Mouse (Mus musculus) hindbrain, embryonic 11.5 days (tissue): Measurements from ENCODE around the gene Treml4. TPM values are rescaled to one million over a fixed set of nuclear protein-coding genes. Genes with fewer than 3 reads are reported as not detected.

Experiments
- ATAC-seq: fragments of 200-750 bp; cut with Nextera tagmentation; 2 replicates; pipeline ENCODE4 v1.8.0; 2017; ENCODE audit warnings: mild to moderate bottlenecking, moderate TSS enrichment, moderate library complexity; ENCODE audit not compliant: low FRiP score
- DNase-seq: peaks from one replicate; pipeline ENCODE4 v3.0.0-alpha.2; 2015; ENCODE audit warnings: low spot score
- H3K27ac ChIP-seq: fragments of 300-500 bp; sonication (generic); 2 replicates; pipeline ENCODE4 v1.5.1; 2014; ENCODE audit warnings: mild to moderate bottlenecking, low read depth, low read length
- H3K27me3 ChIP-seq: fragments of 300-500 bp; sonication (generic); 2 replicates; pipeline ENCODE4 v1.6.1; 2014; ENCODE audit warnings: mild to moderate bottlenecking, low read length, moderate library complexity, mixed read lengths; ENCODE audit not compliant: control insufficient read depth, insufficient read depth
- H3K36me3 ChIP-seq: fragments of 300-500 bp; sonication (generic); 2 replicates; pipeline ENCODE4 v1.6.1; 2014; ENCODE audit warnings: mild to moderate bottlenecking, low read length, moderate library complexity, mixed read lengths; ENCODE audit not compliant: control insufficient read depth, insufficient read depth
- H3K4me1 ChIP-seq: fragments of 300-500 bp; sonication (generic); replicated peaks from 2 replicates; pipeline ENCODE4 v1.6.1; 2014; ENCODE audit warnings: low read length, mixed read lengths; ENCODE audit not compliant: control insufficient read depth, insufficient read depth
- H3K4me2 ChIP-seq: fragments of 300-500 bp; sonication (generic); replicated peaks from 2 replicates; pipeline ENCODE4 v1.6.1; 2014; ENCODE audit warnings: mild to moderate bottlenecking, low read depth, low read length
- H3K4me3 ChIP-seq: fragments of 300-500 bp; sonication (generic); 2 replicates; pipeline ENCODE4 v1.5.1; 2014; ENCODE audit warnings: low read depth, low read length
- H3K9ac ChIP-seq: fragments of 300-500 bp; sonication (generic); 2 replicates; pipeline ENCODE4 v1.6.1; 2014; ENCODE audit warnings: low read depth, low read length
- H3K9me3 ChIP-seq: fragments of 300-500 bp; sonication (generic); 2 replicates; pipeline ENCODE4 v1.6.1; 2016; ENCODE audit warnings: low read length; ENCODE audit not compliant: control insufficient read depth
- WGBS: fragments of 180-500 bp; shearing (Covaris S2); extraction: QIAGEN DNeasy Blood & Tissue Kit; methylation state at CpG from one replicate; pipeline ENCODE4 v1.1.7; 2014; 5-methylcytosine and 5-hydroxymethylcytosine counted together
- polyA plus RNA-seq: library from polyadenylated mRNA; unstranded; fragments of >200 nt; fragmentation: Nextera tagmentation; extraction: Ambion mirVana; gene quantifications from 2 replicates; pipeline ENCODE4 v1.2.1, GENCODE M21; 2014

Treml4 gene
- polyA plus RNA-seq, 1 experiment from 2014 or later, result 0.34 TPM

- H3K36me3 ChIP-seq, result no peaks in the 10 kb centered on the region
- H3K4me1 ChIP-seq, result no peaks in the 10 kb centered on the region
- WGBS, result 84% methylated on average over 11 of the region's 11 CpGs
- H3K4me2 ChIP-seq, result no peak within 1 kb of the TSS
- H3K27me3 ChIP-seq, result no peaks in the 10 kb centered on the region; the same call in 1 of the 2 replicates
- H3K4me3 ChIP-seq, result no peak within 1 kb of the TSS
- no peak within 1 kb of the TSS for H3K27ac ChIP-seq
- H3K9me3 ChIP-seq, result no peaks in the 10 kb centered on the region
- no peak for DNase-seq
- H3K9ac ChIP-seq, result no peak within 1 kb of the TSS
- no peak for ATAC-seq
These were observed 16.7 kb upstream of the Treml4 start, which contains the start of gene Trem3 for GRCm38 (mm10) chr17:48247221-48247928. Gene Trem3, plus strand, starts transcription at chr17:48247777.

GRCm38 (mm10) chr17:48249039-48249438, 15.1 kb upstream of the Treml4 start:
- DNase-seq, result no peak
- no peak for ATAC-seq
- H3K4me1 ChIP-seq, result no peaks in the 10 kb centered on the region
- H3K9me3 ChIP-seq, result no peaks in the 10 kb centered on the region
- H3K9ac ChIP-seq, result no peak overlapping the region
- no peak overlapping the region for H3K27ac ChIP-seq
- H3K36me3 ChIP-seq, result no peaks in the 10 kb centered on the region
- no peak overlapping the region for H3K4me2 ChIP-seq
- H3K27me3 ChIP-seq, result no peaks in the 10 kb centered on the region
- H3K4me3 ChIP-seq, result no peak overlapping the region

GRCm38 (mm10) chr17:48249501-48249900, 14.6 kb upstream of the Treml4 start:
- H3K27me3 ChIP-seq, result no peaks in the 10 kb centered on the region
- H3K9me3 ChIP-seq, result no peaks in the 10 kb centered on the region
- ATAC-seq, result no peak
- H3K4me1 ChIP-seq, result no peaks in the 10 kb centered on the region
- WGBS, result 82% methylated on average over 11 of the region's 11 CpGs
- no peaks in the 10 kb centered on the region for H3K36me3 ChIP-seq
- H3K9ac ChIP-seq, result no peak overlapping the region
- no peak overlapping the region for H3K27ac ChIP-seq
- H3K4me3 ChIP-seq, result no peak overlapping the region
- no peak overlapping the region for H3K4me2 ChIP-seq
- DNase-seq, result no peak

DNA sequence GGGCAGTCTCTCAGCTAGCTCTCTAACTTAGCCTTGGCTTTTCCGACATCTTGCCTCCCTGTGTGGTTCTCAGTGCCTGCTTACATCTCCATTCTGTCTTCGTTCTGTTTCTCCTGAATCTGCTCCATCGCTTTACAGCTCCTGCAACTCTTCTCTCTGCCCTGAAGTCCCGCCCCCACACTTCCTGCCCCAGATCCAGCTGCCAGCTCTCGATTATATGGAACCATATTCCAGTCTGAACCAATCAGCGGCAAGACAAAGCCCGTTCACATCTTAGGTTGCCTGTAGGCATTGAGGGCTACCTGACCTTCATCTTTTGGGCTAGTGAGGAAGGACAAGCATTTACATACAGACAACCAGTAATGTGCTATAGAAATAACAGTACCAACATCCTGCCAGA, 13.5 kb upstream of the Treml4 start:
- no peak for DNase-seq
- H3K4me3 ChIP-seq, result no peak overlapping the region
- 90% methylated on average over 7 of the region's 7 CpGs for WGBS
- ATAC-seq, result no peak
- no peaks in the 10 kb centered on the region for H3K27me3 ChIP-seq
- no peaks in the 10 kb centered on the region for H3K36me3 ChIP-seq
- H3K4me1 ChIP-seq, result no peaks in the 10 kb centered on the region
- H3K4me2 ChIP-seq, result no peak overlapping the region
- H3K9me3 ChIP-seq, result no peaks in the 10 kb centered on the region
- H3K9ac ChIP-seq, result no peak overlapping the region
- H3K27ac ChIP-seq, result no peak overlapping the region

GRCm38 (mm10) chr17:48256575-48256974, 7.5 kb upstream of the Treml4 start:
- no peak overlapping the region for H3K9ac ChIP-seq
- no peaks in the 10 kb centered on the region for H3K36me3 ChIP-seq
- no peak for ATAC-seq
- no peaks in the 10 kb centered on the region for H3K27me3 ChIP-seq
- H3K9me3 ChIP-seq, result no peaks in the 10 kb centered on the region
- H3K4me2 ChIP-seq, result no peak overlapping the region
- H3K4me3 ChIP-seq, result no peak overlapping the region
- DNase-seq, result no peak
- H3K4me1 ChIP-seq, result no peaks in the 10 kb centered on the region
- no peak overlapping the region for H3K27ac ChIP-seq

- no peaks in the 10 kb centered on the region for H3K36me3 ChIP-seq
- no peaks in the 10 kb centered on the region for H3K4me1 ChIP-seq
- H3K27me3 ChIP-seq, result no peaks in the 10 kb centered on the region
- no peak for DNase-seq
- H3K4me2 ChIP-seq, result no peak overlapping the region
- no peak overlapping the region for H3K27ac ChIP-seq
- no peak for ATAC-seq
- H3K9ac ChIP-seq, result no peak overlapping the region
- no peak overlapping the region for H3K4me3 ChIP-seq
- no peaks in the 10 kb centered on the region for H3K9me3 ChIP-seq
- WGBS, result 85% methylated on average over 2 of the region's 2 CpGs
These were observed 2.2 kb upstream of the Treml4 start for GRCm38 (mm10) chr17:48261868-48262267.

- DNase-seq (no peak), ATAC-seq (no peak)
- H3K4me2 ChIP-seq, result no peak overlapping the region
- WGBS, result 90% methylated on average over 7 of the region's 7 CpGs
- H3K36me3 ChIP-seq, result no peaks in the 10 kb centered on the region
- H3K27ac ChIP-seq, result no peak overlapping the region
- no peak overlapping the region for H3K4me3 ChIP-seq
- H3K9ac ChIP-seq, result no peak overlapping the region
- no peaks in the 10 kb centered on the region for H3K9me3 ChIP-seq
- no peaks in the 10 kb centered on the region for H3K4me1 ChIP-seq
- no peaks in the 10 kb centered on the region for H3K27me3 ChIP-seq
These were observed 567 bp downstream of the Treml4 start for GRCm38 (mm10) chr17:48264662-48265061.

DNA sequence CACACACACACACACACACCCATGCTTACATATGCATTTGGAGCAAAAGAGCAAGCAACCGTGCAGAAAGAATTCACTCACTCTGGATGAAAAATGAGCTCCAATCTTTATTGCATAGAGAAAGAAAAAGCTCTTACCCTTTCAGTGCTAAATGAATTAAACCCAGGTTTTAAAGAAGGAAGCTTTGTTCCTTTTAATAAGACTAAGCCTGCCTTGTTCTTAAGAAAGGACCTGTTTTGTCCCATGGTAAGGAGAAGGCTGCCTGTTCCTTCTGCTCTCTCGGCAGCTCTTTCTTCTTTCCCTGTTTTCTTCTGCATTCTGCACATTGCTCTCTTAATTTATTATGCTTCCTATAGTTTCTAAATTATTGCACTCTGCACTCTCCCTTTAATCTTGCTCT, 2.0 kb downstream of the Treml4 start:
- Histone ChIP-seq H3K9me3 (no peaks in the 10 kb centered on the region), H3K27ac (0 out of 2 replicates have a peak overlapping the region, but pooled peaks have one; percentile 6), H3K4me3 (no peak overlapping the region), H3K4me2 (no peak overlapping the region), H3K9ac (no peak overlapping the region), H3K27me3 (no peaks in the 10 kb centered on the region), H3K36me3 (no peaks in the 10 kb centered on the region), H3K4me1 (no peaks in the 10 kb centered on the region)
- WGBS, result 29% methylated on average over 2 of the region's 2 CpGs
- DNase-seq, result no peak
- ATAC-seq, result no peak

DNA sequence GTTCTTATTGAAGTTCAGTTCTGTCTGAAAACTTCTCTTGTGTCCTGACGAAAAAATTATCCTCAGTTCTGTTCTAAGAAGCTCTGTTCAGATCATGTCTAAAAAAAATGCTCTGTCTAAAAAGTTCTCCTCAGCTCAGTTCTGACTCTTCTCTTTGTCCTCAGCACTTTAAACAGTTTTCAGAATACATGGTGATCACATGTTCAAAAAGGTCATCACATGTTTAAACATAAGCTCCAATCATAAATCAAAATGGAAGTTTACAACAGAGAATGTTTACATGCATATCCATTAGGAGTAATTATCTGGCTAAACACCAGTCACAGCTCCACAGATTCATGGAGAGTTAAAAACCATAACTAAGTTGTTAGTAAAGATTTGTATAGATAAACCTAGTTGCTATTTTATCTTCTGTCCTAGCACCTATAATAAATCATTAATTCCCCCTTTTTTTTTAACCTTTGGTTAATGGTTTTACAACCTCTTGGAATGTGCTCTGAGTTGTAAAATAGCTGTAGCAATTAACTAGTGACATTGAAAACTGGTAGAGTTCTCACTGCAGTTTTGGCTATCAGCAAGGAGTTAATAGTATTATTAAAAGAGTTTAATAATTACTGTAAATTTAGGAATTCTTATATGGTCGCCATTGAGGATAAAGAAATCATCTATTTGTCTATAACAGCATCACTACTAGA, 2.7 kb downstream of the Treml4 start:
- 46% methylated on average over 2 of the region's 2 CpGs for WGBS
- ATAC-seq, result no peak
- no peak for DNase-seq
- no peak overlapping the region for H3K4me3 ChIP-seq
- 0 out of 2 replicates have a peak overlapping the region, but pooled peaks have one; percentile 6 for H3K27ac ChIP-seq
- H3K9me3 ChIP-seq, result no peaks in the 10 kb centered on the region
- H3K27me3 ChIP-seq, result no peaks in the 10 kb centered on the region
- no peak overlapping the region for H3K9ac ChIP-seq
- no peak overlapping the region for H3K4me2 ChIP-seq
- no peaks in the 10 kb centered on the region for H3K36me3 ChIP-seq
- no peaks in the 10 kb centered on the region for H3K4me1 ChIP-seq
